Mouse (Mus musculus) cerebellum, adult 9-11 months (tissue): Measurements from ENCODE around the gene Smyd4.
"Not testable (repeated sequence)": the region's sequence is repeated elsewhere in the genome, so short reads cannot be mapped to it uniquely, and the experiment has no call there.

Experiments
- DNase-seq: peaks from one replicate; pipeline ENCODE4 v3.0.0; 2022

The Smyd4 gene

DNA sequence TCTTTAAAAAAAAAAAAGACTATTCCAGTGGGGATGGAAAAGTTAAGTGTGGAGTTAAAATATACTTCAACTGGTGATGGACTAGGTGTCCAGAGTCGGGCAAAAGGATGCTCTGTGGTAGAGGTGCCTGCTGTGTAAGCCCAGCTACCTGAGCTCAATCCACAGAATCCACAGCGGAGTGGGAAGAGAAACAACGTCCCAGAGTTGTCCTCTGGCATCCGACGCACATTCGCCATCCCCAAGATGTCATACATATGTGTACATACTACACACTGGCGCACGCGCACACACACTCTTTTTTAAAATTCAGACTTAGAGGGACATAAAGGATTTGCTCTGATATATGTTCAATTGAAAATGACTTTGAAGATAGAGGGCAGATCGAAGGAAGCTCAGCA lies 1.0 kb upstream of the Smyd4 start:
- DNase-seq: no peak

DNA sequence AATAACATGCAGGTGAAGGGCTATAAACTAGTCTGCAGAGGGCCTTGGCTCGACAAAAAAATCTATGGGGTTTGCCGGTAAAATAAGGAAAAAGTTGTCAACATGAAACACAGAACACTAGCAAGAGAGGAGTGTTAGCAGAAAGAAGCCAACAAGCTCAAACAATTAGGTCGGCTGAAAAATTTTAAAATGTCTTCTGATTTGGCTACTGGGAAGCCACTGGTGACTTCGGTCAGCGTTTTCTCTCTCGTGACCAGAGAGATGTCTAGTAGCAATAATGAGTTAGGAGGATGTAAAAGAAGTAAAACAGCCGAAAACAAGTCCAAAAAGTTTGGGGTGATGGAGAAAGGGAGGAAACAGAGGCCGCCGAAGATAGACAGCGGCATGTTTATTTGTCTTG lies 637 bp upstream of the Smyd4 start:
- no peak for DNase-seq

DNA sequence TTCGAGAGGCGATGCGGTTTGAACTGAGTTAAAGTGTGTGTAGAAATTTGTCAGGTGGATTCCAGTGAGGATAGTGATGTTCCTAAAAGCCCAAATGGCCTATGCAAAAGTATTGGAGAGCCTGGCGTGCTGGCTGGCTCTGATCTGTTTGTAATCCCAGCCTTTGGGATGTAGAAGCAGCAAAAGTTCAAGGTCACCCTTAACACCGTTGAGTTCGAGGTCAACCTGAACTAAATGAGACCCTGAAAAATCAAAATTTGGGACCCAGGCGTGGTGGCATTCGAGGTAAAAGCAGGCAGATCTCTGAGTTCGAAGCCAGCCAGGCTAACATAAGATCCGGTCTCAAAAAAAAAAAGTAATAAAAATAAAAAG lies 643 bp downstream of the Smyd4 start:
- no peak for DNase-seq

DNA sequence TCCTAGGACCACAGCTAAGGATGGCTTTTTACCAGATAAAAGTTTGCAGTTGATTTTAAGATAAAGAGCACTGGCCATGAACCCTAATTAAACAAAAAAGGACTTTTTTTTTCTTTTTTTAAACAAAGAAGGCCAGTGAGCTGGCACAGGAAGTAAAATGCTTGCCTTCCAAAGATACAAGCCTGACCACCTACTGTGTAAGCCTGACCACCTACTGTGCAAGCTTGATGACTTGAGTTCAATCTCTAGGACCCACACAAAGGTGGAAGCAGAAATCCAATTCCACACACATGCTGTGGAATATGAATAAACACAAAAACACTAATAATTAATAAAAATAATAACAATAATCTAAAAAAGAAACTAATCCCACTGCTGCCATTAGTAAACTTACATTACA lies 3.0 kb downstream of the Smyd4 start:
- DNase-seq: no peak

DNA sequence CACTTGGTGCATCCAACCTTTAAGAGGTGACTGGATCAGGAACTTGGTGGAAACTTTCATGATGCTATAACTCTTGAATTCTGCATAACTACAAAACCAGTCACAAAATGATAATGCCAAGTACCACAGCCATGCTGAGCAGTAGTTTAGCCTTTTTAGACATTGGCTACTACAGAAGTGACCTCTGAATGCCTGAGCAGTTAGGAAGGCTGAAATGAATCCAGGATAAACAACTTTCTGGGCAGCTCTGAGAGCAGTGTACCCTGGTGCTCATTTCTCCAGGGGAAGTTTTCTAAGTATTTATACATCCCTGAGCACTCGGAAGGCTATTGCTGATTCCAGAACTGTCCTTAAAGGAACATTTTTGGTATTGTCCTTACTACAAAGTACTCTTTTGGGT lies 7.2 kb downstream of the Smyd4 start:
- no peak for DNase-seq

DNA sequence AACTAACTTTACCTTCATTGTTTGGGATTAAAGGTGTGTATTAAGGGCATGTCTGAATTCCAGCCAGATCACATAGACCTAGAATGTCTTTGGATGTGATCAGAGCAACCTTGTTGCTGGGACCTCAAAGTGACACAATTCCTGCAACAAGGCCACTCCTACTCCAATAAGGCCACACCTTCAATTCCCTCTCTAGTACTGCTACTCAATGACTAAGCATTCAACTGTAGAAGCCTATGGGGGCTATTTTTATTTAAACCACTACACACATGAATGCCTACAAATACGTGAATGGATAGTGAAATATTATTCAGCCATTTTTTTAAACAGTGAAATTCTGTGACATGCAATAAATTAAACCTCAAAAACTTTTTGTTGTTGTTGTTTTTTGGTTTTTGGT lies 28.9 kb downstream of the Smyd4 start:
- no peak for DNase-seq

DNA sequence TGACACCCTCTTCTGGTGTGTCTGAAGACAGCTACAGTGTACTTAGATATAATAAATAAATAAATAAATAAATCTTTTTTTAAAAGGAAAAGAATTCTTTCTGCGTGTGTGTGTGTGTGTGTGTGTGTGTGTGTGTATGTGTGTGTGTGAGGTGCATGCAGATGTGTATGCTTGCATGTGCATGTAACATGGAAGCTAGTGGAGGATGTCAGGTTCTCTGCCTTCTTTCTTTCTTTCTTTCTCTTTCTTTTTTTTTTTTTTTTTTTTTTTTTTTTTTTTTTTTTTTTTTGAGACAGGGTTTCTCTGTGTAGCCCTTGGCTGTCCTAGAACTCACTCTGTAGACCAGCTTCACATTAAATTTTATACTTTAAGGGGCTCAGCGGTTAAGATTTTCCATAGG lies 30.6 kb downstream of the Smyd4 start:
- DNase-seq: not testable (repeated sequence)

DNA sequence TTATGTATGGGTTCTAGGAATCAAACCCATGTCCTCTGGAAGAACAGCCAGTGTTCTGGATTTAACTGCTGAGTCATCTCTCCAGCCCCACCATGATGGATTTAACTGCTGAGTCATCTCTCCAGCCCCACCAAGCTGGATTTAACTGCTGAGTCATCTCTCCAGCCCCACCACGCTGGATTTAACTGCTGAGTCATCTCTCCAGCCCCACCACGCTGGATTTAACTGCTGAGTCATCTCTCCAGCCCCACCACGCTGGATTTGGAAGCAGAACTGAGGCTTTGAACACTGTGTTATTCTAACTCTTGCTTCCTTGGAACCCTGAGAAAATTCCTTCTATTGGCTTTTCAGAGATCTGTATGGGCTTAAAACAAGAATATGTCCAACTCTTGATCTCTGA lies 35.3 kb downstream of the Smyd4 start:
- DNase-seq: not testable (repeated sequence)

DNA sequence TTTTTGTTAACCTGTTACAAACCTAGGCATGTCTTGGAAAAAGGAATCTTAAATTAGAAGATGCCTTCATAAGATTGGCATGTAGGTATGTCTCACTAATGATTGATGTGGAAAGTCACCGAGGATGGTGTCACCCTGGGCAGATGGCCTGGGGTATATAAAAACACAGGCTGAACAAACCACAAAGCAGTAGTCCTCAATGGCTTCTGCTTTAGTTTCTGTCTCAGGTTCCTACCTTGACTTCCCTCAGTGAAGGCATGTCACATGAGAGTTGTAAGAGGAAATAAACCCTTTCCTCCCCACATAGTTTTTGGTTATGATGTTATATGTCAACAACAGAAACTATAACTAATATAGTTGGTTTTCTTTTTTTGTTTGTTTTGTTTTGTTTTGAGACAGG lies 47.4 kb downstream of the Smyd4 start:
- no peak for DNase-seq

DNA sequence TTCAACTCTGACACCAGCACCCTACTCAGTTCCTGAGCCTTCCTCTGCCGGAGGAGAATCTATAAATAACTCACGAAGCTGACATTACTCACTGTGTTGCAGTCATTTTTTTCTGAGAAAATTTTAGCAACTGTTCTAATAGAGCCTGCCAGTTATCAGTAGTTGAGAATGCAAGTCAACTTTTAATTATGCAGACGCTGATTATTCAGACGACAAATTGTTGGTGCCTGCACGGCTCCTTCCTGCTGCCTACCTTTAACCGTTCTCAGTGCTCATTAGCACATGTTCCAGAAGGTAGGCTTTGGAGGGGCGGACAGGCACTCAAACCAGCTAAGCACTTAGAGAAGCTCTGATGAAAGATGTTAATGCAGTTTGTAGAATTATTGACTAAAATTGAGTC lies 49.2 kb downstream of the Smyd4 start:
- DNase-seq: no peak

DNA sequence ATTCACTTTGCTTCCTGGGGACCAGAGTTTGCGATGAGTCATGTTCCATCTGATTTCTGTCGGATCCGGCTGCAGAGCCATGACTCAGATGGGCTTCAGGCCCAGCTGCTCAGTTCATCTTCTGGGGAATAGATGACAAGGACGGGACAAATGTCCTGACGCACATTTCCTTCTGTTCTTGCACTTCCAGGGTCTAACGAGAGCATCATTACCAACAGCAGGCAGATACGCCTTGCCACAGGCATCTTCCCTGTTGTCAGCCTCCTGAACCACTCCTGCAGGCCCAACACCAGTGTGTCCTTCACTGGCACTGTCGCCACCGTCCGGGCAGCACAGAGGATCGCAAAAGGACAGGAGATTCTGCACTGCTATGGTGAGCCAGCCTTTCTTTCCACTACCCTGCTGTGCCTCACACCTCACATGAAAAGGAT lies 51.2 kb downstream of the Smyd4 start:
- DNase-seq: peak; percentile 58

DNA sequence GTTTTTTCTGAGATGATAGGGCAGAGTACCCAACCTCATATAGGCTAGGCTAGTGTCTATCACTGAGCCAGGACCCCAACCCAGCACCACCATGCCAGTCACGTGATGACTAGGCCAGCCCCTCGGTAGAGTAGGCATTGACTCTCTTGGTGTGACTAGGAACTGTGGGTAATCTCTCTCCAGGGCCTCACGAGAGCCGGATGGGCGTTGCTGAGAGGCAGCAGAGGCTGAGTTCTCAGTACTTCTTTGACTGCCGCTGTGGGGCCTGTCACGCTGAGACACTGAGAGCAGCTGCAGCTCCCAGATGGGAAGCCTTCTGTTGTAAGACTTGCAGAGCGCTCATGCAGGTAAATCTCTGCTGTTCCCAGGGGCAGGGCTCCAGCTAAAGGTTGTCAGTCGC lies 51.9 kb downstream of the Smyd4 start:
- DNase-seq: peak; percentile 59

DNA sequence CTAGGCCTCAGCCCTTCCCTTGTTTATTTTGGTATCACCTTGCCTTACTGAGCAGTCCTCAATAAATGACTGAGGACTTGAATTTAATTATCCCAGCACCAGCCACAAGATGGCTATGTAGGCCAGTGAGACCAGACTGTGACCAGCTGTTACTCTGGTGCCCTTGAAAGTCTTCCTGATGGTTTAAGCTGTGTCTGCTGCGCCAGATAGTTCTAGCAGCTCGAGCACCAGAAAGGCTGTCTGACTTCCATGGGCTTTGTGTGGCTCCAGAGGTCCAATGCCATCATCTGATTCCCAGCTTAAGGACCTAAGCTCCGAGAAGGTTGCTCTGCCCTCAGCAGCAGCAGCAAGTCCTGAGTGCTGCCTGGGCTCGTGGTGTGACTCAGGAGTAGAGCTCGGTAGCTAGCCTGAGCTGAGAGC lies 54.0 kb downstream of the Smyd4 start:
- DNase-seq: peak; percentile 37

DNA sequence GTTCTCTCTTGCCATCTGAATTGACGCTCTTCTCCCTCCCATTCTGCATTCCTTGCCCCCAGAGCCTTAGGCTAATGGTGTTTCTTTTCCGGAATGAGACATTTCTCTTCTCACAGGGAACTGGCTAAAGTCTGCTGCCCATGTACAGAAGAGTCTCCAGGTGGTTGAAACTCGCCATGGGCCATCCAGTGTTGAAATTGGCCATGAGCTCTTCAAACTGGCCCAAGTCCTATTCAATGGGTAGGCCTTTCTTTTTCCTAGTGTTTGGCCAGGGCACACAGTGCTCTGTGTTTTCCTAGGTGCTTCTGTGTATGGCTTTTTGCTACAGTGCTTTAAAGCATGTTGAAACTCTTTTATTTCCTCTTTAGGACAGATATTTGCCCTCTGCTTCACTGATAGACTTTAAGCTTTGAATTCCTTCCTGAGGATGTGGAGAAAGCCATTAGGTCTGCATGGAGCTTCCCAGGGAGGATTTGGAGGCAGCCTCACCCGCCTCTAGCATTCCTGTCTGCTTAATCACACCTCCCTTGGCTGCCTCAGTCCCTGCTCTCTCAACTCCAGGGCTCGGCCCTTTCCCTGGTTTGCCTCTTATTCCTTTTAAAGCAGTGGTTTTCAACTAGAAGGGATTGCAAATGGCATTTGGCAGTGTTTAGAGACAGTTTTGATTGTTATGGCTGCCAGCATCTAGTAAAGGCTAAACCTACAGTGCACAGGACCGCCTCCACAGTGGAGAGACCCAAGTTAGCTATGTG lies 55.2 kb downstream of the Smyd4 start:
- no peak for DNase-seq

DNA sequence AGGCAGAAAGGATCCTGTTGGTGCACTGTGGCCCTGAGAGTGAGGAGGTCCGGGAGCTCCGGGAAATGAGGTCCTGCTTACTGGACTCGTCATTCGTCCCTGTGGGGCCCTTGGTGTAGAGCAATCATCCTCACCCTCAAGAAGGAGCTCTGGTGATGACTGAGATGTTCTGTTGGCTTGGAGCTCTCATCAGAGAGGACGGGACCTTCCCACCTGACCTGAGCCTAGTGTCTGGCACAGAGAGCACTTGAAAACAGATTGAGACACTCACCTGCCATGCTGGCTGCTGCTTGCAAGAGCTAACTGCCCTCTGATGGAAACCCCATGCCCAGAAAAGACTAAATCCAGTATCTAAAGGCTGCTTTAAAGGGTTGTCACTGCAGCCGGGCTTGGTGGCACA lies 56.6 kb downstream of the Smyd4 start:
- DNase-seq: peak; percentile 49

DNA sequence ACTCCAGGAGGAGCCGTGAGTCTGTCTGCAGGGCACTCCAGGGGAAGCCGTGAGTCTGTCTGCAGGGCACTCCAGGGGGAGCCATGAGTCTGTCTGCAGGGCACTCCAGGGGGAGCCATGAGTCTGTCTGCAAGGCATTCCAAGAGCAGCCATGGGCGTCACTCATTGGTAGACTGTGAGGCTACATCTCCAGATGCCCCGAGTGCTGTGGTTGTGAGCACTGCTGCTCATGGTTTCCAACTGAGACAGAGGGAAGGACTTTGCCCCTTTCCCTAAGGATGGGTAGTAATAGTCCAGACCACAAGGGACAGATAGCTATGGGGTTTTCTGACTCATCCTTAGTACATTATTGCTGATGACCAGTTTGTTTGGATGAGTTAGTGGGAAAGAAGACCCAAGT lies 57.9 kb downstream of the Smyd4 start:
- DNase-seq: no peak

DNA sequence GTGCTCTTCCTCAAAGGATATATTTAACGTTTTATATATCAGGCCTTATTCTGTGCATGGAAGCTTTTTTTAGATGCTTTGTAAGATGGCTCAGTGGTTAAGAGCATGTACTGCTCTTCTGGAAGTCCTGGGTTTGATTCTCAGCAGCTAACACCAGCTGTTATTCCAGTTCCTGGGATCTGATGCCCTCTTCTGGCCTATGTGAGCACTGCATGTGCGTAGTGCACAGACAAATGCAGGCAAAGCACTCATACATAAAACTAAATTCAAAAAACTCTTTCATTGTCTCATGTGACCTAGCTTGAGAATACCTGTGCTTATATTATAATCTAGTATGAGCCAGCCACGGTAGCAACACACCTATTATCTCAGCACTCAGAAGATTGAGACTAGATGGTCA lies 58.6 kb downstream of the Smyd4 start:
- no peak for DNase-seq

DNA sequence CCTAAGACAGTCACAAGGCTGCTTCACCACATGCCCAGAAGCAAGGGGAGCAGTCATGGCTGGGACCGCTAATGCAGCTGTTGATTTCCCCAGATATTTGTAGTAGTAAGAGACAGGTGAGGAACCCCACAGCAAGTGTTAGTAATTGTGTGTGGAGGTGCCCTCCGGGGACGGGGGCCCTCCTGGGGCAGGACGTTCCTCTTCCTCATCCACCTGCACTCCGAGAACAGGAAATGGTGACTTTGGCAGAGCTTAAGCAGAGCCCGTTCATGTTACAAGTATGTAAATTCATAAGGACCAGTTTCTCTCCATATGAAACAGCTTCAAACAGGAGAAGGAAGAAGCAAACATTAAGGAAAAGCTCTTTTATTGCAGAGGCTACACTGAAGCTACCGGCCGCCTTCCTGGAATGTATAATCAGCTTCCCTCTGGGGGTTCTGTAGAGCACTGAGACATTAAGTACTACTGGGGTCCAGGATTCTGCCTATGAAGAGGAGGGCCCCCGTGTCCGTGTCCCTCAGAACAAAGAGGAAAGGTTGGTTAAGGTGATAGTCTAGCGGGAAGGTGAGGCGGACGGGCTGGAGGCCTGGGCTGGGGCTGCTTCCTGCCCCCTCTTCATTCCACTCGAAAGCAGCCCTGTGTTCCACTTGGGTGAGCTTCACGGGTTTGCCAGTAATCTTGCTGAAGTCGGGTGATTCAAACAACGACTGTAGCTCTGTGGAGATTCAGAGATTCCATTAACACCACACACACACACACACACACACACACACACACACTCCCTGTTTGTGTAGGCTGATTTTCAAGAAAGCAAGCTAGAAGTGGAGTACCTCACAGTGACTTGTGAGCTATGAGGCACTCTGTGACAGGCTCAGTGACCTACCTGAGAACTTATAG lies 61.7 kb downstream of the Smyd4 start:
- DNase-seq: no peak

DNA sequence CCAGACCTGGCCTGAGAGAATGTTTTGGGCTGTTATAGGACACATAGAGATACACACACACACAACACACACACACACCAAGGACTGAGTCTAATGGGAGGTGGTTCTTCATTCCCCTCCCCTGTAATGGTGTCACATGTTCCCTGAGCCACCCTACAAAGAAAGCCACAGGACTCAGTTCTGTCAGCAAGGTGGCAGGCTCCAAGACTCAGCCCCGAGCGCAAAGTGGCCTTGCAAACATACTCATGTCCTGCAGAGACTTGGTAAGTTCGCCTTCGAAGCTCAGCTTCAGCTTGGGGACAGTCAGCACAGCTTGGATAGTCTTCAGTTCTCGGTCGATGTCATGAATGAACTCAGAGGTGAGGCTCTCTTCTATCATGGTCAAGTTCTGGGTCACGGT lies 62.4 kb downstream of the Smyd4 start:
- DNase-seq: no peak

DNA sequence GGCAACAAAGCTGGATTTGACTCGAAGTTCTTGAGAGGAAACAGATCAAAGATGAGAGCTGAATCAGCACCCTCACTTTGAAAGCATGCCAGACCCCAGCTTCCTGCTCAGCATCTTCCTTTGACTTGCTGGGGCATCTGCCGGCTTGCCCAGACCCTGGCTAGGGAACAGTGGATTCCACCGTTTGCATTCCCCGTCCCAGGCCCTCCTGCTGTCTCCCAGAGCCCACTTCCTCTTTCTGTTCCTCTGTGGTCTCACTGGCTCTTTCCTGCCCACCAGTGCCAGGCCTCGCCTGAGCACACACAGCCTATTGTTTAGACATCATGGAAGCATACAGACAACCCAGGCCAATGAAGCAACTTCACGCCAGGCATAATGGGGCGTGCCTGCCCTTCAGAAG lies 66.9 kb downstream of the Smyd4 start:
- no peak for DNase-seq

DNA sequence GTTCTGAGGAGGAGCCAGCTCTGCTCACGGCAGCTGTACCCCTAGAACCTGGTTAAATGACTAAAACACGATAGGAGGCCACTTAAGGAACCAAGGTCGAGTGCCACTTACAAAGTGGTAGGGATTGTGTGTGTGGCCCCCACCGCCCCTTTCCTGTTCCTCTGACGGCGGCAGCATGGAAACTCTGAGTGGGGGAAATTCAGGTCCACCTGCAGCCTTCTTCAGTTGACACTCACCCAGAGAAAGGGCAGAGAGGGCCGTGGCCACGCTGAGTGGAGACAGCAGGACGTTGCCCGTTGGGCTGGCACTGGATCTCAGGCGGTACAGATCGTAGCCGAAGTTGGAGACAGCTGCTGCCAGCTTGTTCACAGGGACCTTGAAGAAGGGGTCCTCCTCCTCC lies 67.8 kb downstream of the Smyd4 start:
- no peak for DNase-seq

DNA sequence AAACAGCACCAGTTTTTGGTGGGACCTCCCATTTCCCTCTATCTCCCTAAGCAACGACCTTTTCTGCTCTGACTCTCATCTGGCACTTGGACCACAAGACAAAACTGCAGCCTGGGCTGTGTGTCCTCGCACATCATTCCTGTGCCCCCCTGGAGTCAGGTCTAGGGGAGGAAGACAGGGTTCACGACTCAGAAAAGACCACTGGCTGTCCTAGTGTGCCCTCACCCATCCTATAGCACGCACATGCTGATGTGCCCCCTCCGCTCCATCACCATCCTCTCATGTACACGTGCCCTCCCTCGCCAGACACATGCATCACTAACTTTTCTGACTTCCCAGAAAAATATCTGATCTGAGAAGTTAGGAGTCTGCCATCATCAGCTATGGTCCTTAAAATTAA lies 71.8 kb downstream of the Smyd4 start:
- no peak for DNase-seq

DNA sequence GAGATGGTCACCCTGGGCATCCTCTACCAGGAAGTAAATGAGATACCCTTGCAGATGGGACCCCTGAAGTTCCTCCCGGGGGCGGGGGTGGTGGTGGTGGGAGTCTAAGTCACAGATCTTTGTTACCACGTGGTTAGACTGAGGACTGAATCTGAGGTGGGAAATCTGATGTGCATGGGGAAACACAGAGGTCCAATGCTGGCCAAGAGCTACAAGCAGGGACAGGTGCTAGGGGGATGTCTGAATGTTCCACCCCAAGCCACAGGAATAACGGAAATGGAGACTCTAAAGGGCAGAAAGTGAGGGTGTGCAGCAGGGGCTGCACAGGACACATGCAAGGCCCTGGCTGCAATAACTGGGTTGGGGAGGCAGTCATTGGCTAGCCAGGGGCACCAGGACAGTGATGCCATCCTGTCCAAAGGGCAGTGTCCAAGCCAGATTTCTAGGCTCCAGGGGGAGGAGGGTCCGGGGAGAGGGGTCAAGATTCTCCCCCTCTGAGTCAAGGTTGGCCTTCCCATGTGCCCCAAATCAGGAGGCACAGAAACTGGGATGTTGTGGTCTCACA lies 72.7 kb downstream of the Smyd4 start:
- DNase-seq: no peak

DNA sequence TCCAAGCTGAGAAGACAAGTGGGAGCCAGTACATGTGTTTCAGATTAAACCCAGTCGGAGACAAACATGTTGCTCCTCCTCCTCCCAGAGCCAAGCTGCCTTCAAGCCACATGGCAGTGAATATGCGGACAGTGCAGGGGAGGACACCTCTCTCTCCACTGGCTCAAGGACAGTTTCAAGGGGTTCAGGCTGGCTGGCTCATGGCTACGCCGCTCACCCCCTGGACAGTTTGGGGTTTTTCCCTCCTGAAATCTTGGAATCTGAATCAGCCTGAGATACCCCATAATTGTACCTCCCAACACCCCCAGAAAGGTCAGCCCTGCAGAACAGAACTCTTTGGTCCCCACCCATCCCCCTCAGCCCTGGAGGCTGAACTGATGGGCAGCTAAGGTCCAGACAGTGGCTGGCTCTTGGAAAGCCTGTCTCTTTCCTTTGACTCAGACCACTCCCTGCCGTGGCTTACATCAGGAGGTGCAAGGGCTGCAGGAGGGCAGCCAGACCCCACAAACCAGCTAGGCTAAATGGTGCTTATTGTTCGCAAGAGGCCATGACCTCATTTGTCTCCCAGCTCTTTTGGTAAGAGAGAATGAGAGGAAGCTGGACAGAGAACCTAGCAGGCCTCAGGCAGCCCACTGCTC lies 73.3 kb downstream of the Smyd4 start:
- no peak for DNase-seq
